Comparison of ENCODE assay signal across 8 mouse cellular contexts in genomic region chr14:61597968-61598367, GRCm38 (mm10). TPM values are rescaled to one million over a fixed set of nuclear protein-coding genes. Genes with fewer than 3 reads are reported as not detected.
DNase-seq lines count a peak whose midpoint lies in the region; ATAC-seq and TF ChIP-seq lines count a peak whose summit lies in the region.

TSS of gene Trim13 (plus strand) at chr14:61598247.

- 62% methylated on average over 5 of the region's 5 CpGs for WGBS in kidney, postnatal 0 days
- WGBS in liver, embryonic 12.5 days (ENCODE audit: insufficient replicate concordance): 11% methylated on average over 5 of the region's 5 CpGs

- H3K4me2 ChIP-seq in kidney, postnatal 0 days (ENCODE audit: low read length): peak within 1 kb of the TSS; percentile 58
- peak within 1 kb of the TSS; percentile 77 for H3K4me2 ChIP-seq in liver, embryonic 12.5 days

- TF ChIP-seq POLR2A in bone marrow macrophage, adult 2 months (IDR thresholded peaks at IDR 0.05; ENCODE audit: borderline replicate concordance, low read depth, low read length): no peak

- DNase-seq in kidney, postnatal 0 days (ENCODE audit: low spot score): no peak
- no peak for DNase-seq in kidney, adult 11 months
- DNase-seq in testis, postnatal 14 days (ENCODE audit: low spot score): peak; percentile 25
- DNase-seq in T-cell, adult 2 months (ENCODE audit: low spot score): no peak
- DNase-seq in urinary bladder, postnatal 14 days (ENCODE audit: low spot score): no peak

- H3K9ac ChIP-seq in kidney, postnatal 0 days (ENCODE audit: low read depth, low read length): peak within 1 kb of the TSS; percentile 75
- H3K9ac ChIP-seq in liver, embryonic 12.5 days: peak within 1 kb of the TSS; percentile 90; the same call in 1 of the 2 replicates

- H3K36me3 ChIP-seq in kidney, postnatal 0 days (ENCODE audit: insufficient read depth, low read length): 0 out of 2 replicates have a peak, but pooled peaks cover 3% of the 10 kb centered on the region
- peaks cover 9% of the 10 kb centered on the region for H3K36me3 ChIP-seq in liver, embryonic 12.5 days

- no peaks in the 10 kb centered on the region for H3K27me3 ChIP-seq in kidney, postnatal 0 days (ENCODE audit: insufficient read depth, low read length)
- H3K27me3 ChIP-seq in liver, embryonic 12.5 days (replicated peaks): no peaks in the 10 kb centered on the region

- TF ChIP-seq CTCF in kidney, postnatal 0 days (IDR thresholded peaks at IDR 0.05; ENCODE audit: low read depth): no peak
- no peak for TF ChIP-seq CTCF in bone marrow macrophage, adult 2 months (IDR thresholded peaks at IDR 0.05; ENCODE audit: low read depth, low read length)

- H3K4me3 ChIP-seq in kidney, postnatal 0 days (replicated peaks; ENCODE audit: low read depth, low read length): peak within 1 kb of the TSS; percentile 73
- peak within 1 kb of the TSS; percentile 68 for H3K4me3 ChIP-seq in bone marrow macrophage, adult 2 months (ENCODE audit: insufficient read depth, low read length)
- H3K4me3 ChIP-seq in liver, embryonic 12.5 days: peak within 1 kb of the TSS; percentile 84

- H3K9me3 ChIP-seq in kidney, postnatal 0 days (replicated peaks; ENCODE audit: low read length): no peaks in the 10 kb centered on the region
- H3K9me3 ChIP-seq in liver, embryonic 12.5 days (replicated peaks): no peaks in the 10 kb centered on the region

- no peak for ATAC-seq in kidney, postnatal 0 days (replicated peaks; ENCODE audit: low FRiP score, low read depth)
- peak; percentile 19 to 46; a peak in 3 of 4 replicates for ATAC-seq in hematopoietic stem cell, adult 5-6 weeks (replicated peaks in 1 of 2; ENCODE audit: insufficient read depth in 1 of 2, low FRiP score in 2 of 2, low TSS enrichment in 1 of 2, low read depth in 1 of 2, poor library complexity in 2 of 2, severe bottlenecking in 2 of 2)
- peak; percentile 42 for ATAC-seq in liver, embryonic 12.5 days

- H3K4me1 ChIP-seq in kidney, postnatal 0 days (replicated peaks; ENCODE audit: insufficient read depth, low read length): peaks cover 7% of the 10 kb centered on the region; the same call in 1 of the 2 replicates
- peaks cover 28% of the 10 kb centered on the region for H3K4me1 ChIP-seq in bone marrow macrophage, adult 2 months (ENCODE audit: control insufficient read depth, insufficient read depth, low read length)
- H3K4me1 ChIP-seq in liver, embryonic 12.5 days: peaks cover 33% of the 10 kb centered on the region

- H3K27ac ChIP-seq in kidney, postnatal 0 days: no peak within 1 kb of the TSS
- H3K27ac ChIP-seq in bone marrow macrophage, adult 2 months (ENCODE audit: insufficient read depth, low read depth, low read length): peak within 1 kb of the TSS; percentile 9; the same call in 1 of the 2 replicates
- peak within 1 kb of the TSS; percentile 84 for H3K27ac ChIP-seq in liver, embryonic 12.5 days

RNA-seq across cellular contexts. Expression of gene Trim13, which starts in this region (rescaled TPM):
- polyA plus RNA-seq in kidney, postnatal 0 days (2015; fragmentation: Nextera tagmentation; extraction: Ambion mirVana): 22.7 and 23.6 TPM in 2 replicates
- 6.5 and 6.9 TPM in 2 replicates for polyA plus RNA-seq in bone marrow macrophage, adult 2 months (2012; ENCODE audit: insufficient read depth, insufficient read length, missing spikeins)
- 36.3 and 42.7 TPM in 2 replicates for total RNA-seq in hematopoietic stem cell, adult 5-6 weeks (2017)
- polyA plus RNA-seq in liver, embryonic 12.5 days (2016; fragmentation: Nextera tagmentation; extraction: Ambion mirVana): 6.9 and 7.7 TPM in 2 replicates
